Mouse (Mus musculus) liver, embryonic 15.5 days (tissue): ENCODE data around the gene Dock10. TPM values are rescaled to one million over a fixed set of nuclear protein-coding genes. Genes with fewer than 3 reads are reported as not detected.

Experiments
- ATAC-seq: fragments of 200-750 bp; cut with Nextera tagmentation; 2 replicates; pipeline ENCODE4 v1.8.0; 2017; ENCODE audit warnings: moderate number of reproducible peaks, mild to moderate bottlenecking, moderate library complexity; ENCODE audit not compliant: insufficient read depth
- H3K27ac ChIP-seq: fragments of 300-500 bp; sonication (generic); replicated peaks from 2 replicates; pipeline ENCODE4 v1.5.1; 2015; ENCODE audit warnings: mild to moderate bottlenecking, inconsistent platforms
- H3K27me3 ChIP-seq: fragments of 300-500 bp; sonication (generic); 2 replicates; pipeline ENCODE4 v1.6.1; 2015; ENCODE audit warnings: mild to moderate bottlenecking, inconsistent platforms
- H3K36me3 ChIP-seq: fragments of 300-500 bp; sonication (generic); replicated peaks from 2 replicates; pipeline ENCODE4 v1.6.1; 2015; ENCODE audit warnings: moderate library complexity, mild to moderate bottlenecking, inconsistent platforms
- H3K4me1 ChIP-seq: fragments of 300-500 bp; sonication (generic); replicated peaks from 2 replicates; pipeline ENCODE4 v1.6.1; 2015; ENCODE audit warnings: inconsistent platforms
- H3K4me2 ChIP-seq: fragments of 300-500 bp; sonication (generic); 2 replicates; pipeline ENCODE4 v1.6.1; 2015; ENCODE audit warnings: moderate library complexity, mild to moderate bottlenecking, inconsistent platforms
- H3K4me3 ChIP-seq: fragments of 300-500 bp; sonication (generic); replicated peaks from 2 replicates; pipeline ENCODE4 v1.5.1; 2015; ENCODE audit warnings: mild to moderate bottlenecking, inconsistent platforms
- H3K9ac ChIP-seq: fragments of 300-500 bp; sonication (generic); 2 replicates; pipeline ENCODE4 v1.6.1; 2015; ENCODE audit warnings: moderate library complexity, mild to moderate bottlenecking, inconsistent platforms
- H3K9me3 ChIP-seq: fragments of 300-500 bp; sonication (generic); replicated peaks from 2 replicates; pipeline ENCODE4 v1.6.1; 2016; ENCODE audit warnings: inconsistent platforms
- WGBS: fragments of 180-500 bp; shearing (Covaris S2); methylation state at CpG from one replicate; pipeline ENCODE4 v1.1.7; 2015; ENCODE audit warnings: mixed read lengths; ENCODE audit not compliant: insufficient replicate concordance; 5-methylcytosine and 5-hydroxymethylcytosine counted together
- polyA plus RNA-seq: library from polyadenylated mRNA; unstranded; fragments of >200 nt; fragmentation: Nextera tagmentation; extraction: Ambion mirVana; gene quantifications from 2 replicates; pipeline ENCODE4 v1.2.1, GENCODE M21; 2015

The Dock10 gene
- polyA plus RNA-seq, 1 experiment from 2014 or later = 3.8 TPM

GRCm38 (mm10) chr1:80722647-80723046, 35.7 kb downstream of the Dock10 start:
- ATAC-seq = no peak
- no peak overlapping the region for H3K9ac ChIP-seq
- 25% methylated on average over 4 of the region's 4 CpGs for WGBS
- H3K27ac ChIP-seq = no peak overlapping the region
- H3K4me2 ChIP-seq = no peak overlapping the region
- no peak overlapping the region for H3K4me3 ChIP-seq
- no peaks in the 10 kb centered on the region for H3K36me3 ChIP-seq
- no peaks in the 10 kb centered on the region for H3K27me3 ChIP-seq
- no peaks in the 10 kb centered on the region for H3K9me3 ChIP-seq
- no peaks in the 10 kb centered on the region for H3K4me1 ChIP-seq

DNA sequence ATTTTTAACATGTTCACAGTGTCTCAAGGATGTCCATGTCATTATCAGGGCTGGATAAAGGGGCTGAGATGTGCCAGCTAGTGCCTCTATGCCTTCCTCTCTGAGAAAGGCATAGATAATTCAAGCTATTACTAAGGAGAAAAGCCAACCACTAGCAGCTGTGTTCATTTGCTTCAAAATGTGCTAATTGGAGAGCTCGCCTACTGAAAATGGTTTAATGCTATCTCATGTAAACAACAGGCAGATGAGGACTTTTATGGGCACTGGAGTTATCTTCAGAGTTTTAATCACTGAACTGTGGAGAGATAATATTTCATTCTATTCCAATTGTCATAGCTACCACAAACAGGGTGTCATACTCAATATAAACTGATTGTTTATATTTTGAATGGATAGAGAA, 36.3 kb downstream of the Dock10 start:
- H3K4me1 ChIP-seq = no peaks in the 10 kb centered on the region
- H3K9ac ChIP-seq = no peak overlapping the region
- no peaks in the 10 kb centered on the region for H3K27me3 ChIP-seq
- 37% methylated on average over 1 of the region's 1 CpGs for WGBS
- H3K27ac ChIP-seq = no peak overlapping the region
- H3K36me3 ChIP-seq = no peaks in the 10 kb centered on the region
- ATAC-seq = no peak
- H3K4me2 ChIP-seq = no peak overlapping the region
- H3K9me3 ChIP-seq = no peaks in the 10 kb centered on the region
- H3K4me3 ChIP-seq = no peak overlapping the region

DNA sequence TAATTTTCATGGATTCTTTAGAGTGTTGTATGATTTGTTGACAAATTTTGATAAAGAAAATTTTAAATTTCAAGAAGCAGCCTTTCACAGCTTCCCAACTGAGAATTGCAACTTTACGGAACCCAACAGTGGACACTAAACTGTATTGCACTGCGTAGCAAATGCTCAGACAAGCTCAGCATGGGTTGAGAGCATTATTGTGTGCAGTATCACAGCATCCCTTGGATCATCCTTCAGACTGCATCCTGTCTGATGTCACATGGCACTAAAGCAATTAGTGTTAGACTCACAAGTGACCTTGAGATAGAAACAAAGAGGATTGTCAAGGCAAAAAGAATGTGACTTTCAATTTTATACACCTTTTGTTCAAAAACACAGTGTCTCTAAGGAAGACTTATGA, 37.1 kb downstream of the Dock10 start:
- H3K4me3 ChIP-seq = no peak overlapping the region
- H3K9me3 ChIP-seq = no peaks in the 10 kb centered on the region
- H3K36me3 ChIP-seq = no peaks in the 10 kb centered on the region
- 80% methylated on average over 2 of the region's 2 CpGs for WGBS
- no peak overlapping the region for H3K9ac ChIP-seq
- H3K4me2 ChIP-seq = no peak overlapping the region
- H3K27me3 ChIP-seq = no peaks in the 10 kb centered on the region
- ATAC-seq = no peak
- no peak overlapping the region for H3K27ac ChIP-seq
- H3K4me1 ChIP-seq = no peaks in the 10 kb centered on the region

- H3K27me3 ChIP-seq = no peaks in the 10 kb centered on the region
- no peaks in the 10 kb centered on the region for H3K4me1 ChIP-seq
- no peak for ATAC-seq
- no peaks in the 10 kb centered on the region for H3K9me3 ChIP-seq
- no peak overlapping the region for H3K9ac ChIP-seq
- H3K4me2 ChIP-seq = no peak overlapping the region
- H3K36me3 ChIP-seq = no peaks in the 10 kb centered on the region
- no peak overlapping the region for H3K27ac ChIP-seq
- H3K4me3 ChIP-seq = no peak overlapping the region
Observed at GRCm38 (mm10) chr1:80720146-80720545, 38.2 kb downstream of the Dock10 start.

GRCm38 (mm10) chr1:80719436-80719835, 38.9 kb downstream of the Dock10 start:
- no peak overlapping the region for H3K4me2 ChIP-seq
- no peak for ATAC-seq
- no peak overlapping the region for H3K4me3 ChIP-seq
- H3K4me1 ChIP-seq = no peaks in the 10 kb centered on the region
- no peak overlapping the region for H3K27ac ChIP-seq
- 49% methylated on average over 6 of the region's 6 CpGs for WGBS
- no peaks in the 10 kb centered on the region for H3K36me3 ChIP-seq
- H3K9me3 ChIP-seq = no peaks in the 10 kb centered on the region
- no peak overlapping the region for H3K9ac ChIP-seq
- H3K27me3 ChIP-seq = no peaks in the 10 kb centered on the region

DNA sequence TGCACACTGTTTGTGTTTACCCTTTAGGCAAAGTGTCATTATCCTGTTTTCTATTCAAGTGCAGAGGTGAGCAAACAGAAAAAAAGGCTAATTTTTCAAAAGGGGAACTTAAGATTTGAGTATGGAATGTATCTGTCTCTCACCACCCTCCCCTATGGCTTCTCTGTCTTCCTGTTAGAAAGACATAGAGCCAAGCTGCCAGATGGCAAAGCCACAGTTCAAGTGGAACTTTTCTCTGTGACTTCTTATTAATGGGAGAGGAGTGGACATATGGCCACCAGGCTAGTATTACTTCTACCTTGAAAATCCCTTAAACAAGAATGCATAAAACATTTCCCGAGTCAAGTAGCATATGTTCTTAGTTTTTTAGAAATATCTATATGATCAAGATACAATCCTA, 39.7 kb downstream of the Dock10 start:
- Histone ChIP-seq H3K27ac (no peak overlapping the region), H3K9ac (no peak overlapping the region), H3K4me3 (no peak overlapping the region), H3K9me3 (no peaks in the 10 kb centered on the region), H3K27me3 (no peaks in the 10 kb centered on the region), H3K4me2 (no peak overlapping the region), H3K4me1 (no peaks in the 10 kb centered on the region), H3K36me3 (no peaks in the 10 kb centered on the region)
- 49% methylated on average over 1 of the region's 1 CpGs for WGBS
- ATAC-seq = no peak

GRCm38 (mm10) chr1:80715917-80716316, 42.4 kb downstream of the Dock10 start:
- no peaks in the 10 kb centered on the region for H3K4me1 ChIP-seq
- no peak for ATAC-seq
- 50% methylated on average over 3 of the region's 3 CpGs for WGBS
- H3K9me3 ChIP-seq = no peaks in the 10 kb centered on the region
- H3K36me3 ChIP-seq = no peaks in the 10 kb centered on the region
- H3K4me2 ChIP-seq = no peak overlapping the region
- no peak overlapping the region for H3K9ac ChIP-seq
- H3K27ac ChIP-seq = no peak overlapping the region
- no peak overlapping the region for H3K4me3 ChIP-seq
- H3K27me3 ChIP-seq = no peaks in the 10 kb centered on the region

GRCm38 (mm10) chr1:80713920-80714319, 44.4 kb downstream of the Dock10 start:
- H3K27me3 ChIP-seq = no peaks in the 10 kb centered on the region
- H3K9me3 ChIP-seq = no peaks in the 10 kb centered on the region
- no peak overlapping the region for H3K4me2 ChIP-seq
- H3K36me3 ChIP-seq = no peaks in the 10 kb centered on the region
- 46% methylated on average over 1 of the region's 1 CpGs for WGBS
- H3K9ac ChIP-seq = no peak overlapping the region
- ATAC-seq = no peak
- no peak overlapping the region for H3K4me3 ChIP-seq
- H3K27ac ChIP-seq = no peak overlapping the region
- H3K4me1 ChIP-seq = no peaks in the 10 kb centered on the region

GRCm38 (mm10) chr1:80710607-80711261, 47.6 kb downstream of the Dock10 start:
- WGBS = 68% methylated on average over 8 of the region's 8 CpGs
- H3K4me1 ChIP-seq = no peaks in the 10 kb centered on the region
- no peaks in the 10 kb centered on the region for H3K9me3 ChIP-seq
- H3K27me3 ChIP-seq = no peaks in the 10 kb centered on the region
- no peaks in the 10 kb centered on the region for H3K36me3 ChIP-seq
- H3K27ac ChIP-seq = no peak overlapping the region
- no peak overlapping the region for H3K4me2 ChIP-seq
- no peak overlapping the region for H3K9ac ChIP-seq
- no peak for ATAC-seq
- no peak overlapping the region for H3K4me3 ChIP-seq

DNA sequence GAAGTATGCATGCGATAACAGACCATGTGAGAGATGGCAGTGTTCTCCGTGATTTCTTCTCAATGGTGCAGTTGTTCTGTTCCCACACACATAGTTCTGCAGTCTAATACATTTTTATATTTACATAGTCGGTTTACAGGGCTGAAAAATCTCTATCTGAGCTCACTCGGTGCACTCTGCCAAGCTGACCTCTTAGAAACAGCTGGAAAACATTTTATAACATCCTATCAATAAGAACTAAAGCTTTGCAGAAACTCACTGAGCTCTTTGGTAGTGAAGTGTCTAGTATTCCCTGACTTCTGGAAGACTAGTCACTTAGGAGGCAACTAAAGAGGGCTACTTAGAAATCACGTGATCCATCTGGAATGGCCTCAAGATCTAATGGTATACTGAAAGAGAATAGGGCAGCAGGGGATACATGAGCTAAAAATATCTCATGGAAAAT, 48.2 kb downstream of the Dock10 start:
- Histone ChIP-seq H3K27ac (no peak overlapping the region), H3K4me1 (no peaks in the 10 kb centered on the region), H3K27me3 (no peaks in the 10 kb centered on the region), H3K9me3 (no peaks in the 10 kb centered on the region), H3K4me3 (no peak overlapping the region), H3K36me3 (no peaks in the 10 kb centered on the region), H3K9ac (no peak overlapping the region), H3K4me2 (no peak overlapping the region)
- 56% methylated on average over 5 of the region's 5 CpGs for WGBS
- ATAC-seq = no peak

- WGBS = 75% methylated on average over 14 of the region's 14 CpGs
- H3K4me2 ChIP-seq = no peak overlapping the region
Observed at GRCm38 (mm10) chr1:80709299-80709698, 49.0 kb downstream of the Dock10 start.

GRCm38 (mm10) chr1:80703279-80703678, 55.0 kb downstream of the Dock10 start:
- H3K27ac ChIP-seq = no peak overlapping the region
- no peak overlapping the region for H3K4me2 ChIP-seq
- H3K9ac ChIP-seq = no peak overlapping the region
- no peak for ATAC-seq
- no peaks in the 10 kb centered on the region for H3K4me1 ChIP-seq
- WGBS = 51% methylated on average over 1 of the region's 1 CpGs
- H3K27me3 ChIP-seq = no peaks in the 10 kb centered on the region
- no peak overlapping the region for H3K4me3 ChIP-seq
- H3K9me3 ChIP-seq = no peaks in the 10 kb centered on the region
- H3K36me3 ChIP-seq = no peaks in the 10 kb centered on the region

More at GRCm38 (mm10) chr1:80709299-80709698, 49.0 kb downstream of the Dock10 start:
- H3K27ac ChIP-seq = no peak overlapping the region
- H3K4me3 ChIP-seq = no peak overlapping the region
- H3K9ac ChIP-seq = no peak overlapping the region
- no peaks in the 10 kb centered on the region for H3K36me3 ChIP-seq
- no peak for ATAC-seq
- no peaks in the 10 kb centered on the region for H3K9me3 ChIP-seq
- no peaks in the 10 kb centered on the region for H3K27me3 ChIP-seq
- H3K4me1 ChIP-seq = no peaks in the 10 kb centered on the region
